In the genomic region with DNA sequence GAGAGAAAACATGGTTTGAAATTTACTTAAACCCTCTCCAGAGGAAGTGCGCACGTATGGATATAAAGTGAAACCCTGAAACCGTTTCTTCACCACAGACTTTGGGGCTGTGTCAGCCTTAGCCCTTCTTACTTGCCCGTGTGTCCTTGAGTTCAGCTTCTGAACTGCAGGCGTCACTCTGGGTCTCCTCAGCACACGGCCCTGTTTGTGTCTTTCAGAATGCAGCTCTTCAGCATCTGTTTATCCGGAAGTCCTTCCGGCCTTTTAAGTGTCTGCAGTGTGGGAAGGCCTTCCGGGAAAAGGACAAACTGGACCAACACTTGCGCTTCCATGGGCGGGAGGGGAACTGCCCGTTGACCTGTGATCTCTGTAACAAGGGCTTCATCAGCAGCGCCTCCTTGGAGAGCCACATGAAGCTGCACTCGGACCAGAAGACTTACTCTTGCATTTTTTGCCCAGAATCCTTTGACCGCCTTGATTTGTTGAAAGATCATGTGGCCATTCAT, we compare ENCODE assay signal across 18 mouse cellular contexts. TPM values are rescaled to one million over a fixed set of nuclear protein-coding genes. Genes with fewer than 3 reads are reported as not detected.
DNase-seq lines count a peak whose midpoint lies in the region; ATAC-seq and TF ChIP-seq lines count a peak whose summit lies in the region.
"Had no signal": no experiment of that assay in that cellular context is flagged by ENCODE, and none has a peak within 500 bp of the region (broad histone marks: within the 10 kb centered on the region; RNA-seq: fewer than 3 reads in every experiment).

No protein-coding gene starts in this region.

- ATAC-seq in heart, embryonic 11.5 days (replicated peaks; ENCODE audit: insufficient number of reproducible peaks, low FRiP score, low TSS enrichment) = no peak
- peak; percentile 26; the same call in 1 of the 2 replicates for ATAC-seq in lung, embryonic 16.5 days (ENCODE audit: low read depth)
- ATAC-seq: forebrain, postnatal 0 days; hindbrain, embryonic 16.5 days had no signal

- peak; percentile 8; the same call in 1 of the 2 replicates for TF ChIP-seq CTCF in layer of hippocampus, adult 2 months (conservative IDR thresholded peaks at IDR 0.05)

- DNase-seq in heart, postnatal 10 days = peak; percentile 7 to 12
- DNase-seq in layer of hippocampus, adult 2 months (ENCODE audit: low spot score in 2 of 2) = no peak
- DNase-seq in layer of hippocampus, postnatal 25 days (ENCODE audit: extremely low spot score in 1 of 2, low spot score in 1 of 2) = no peak
- peak; percentile 58 for DNase-seq in yolk sac, embryonic 10.5 days (ENCODE audit: low spot score)
- DNase-seq in thymus, postnatal 25 days = no peak
- DNase-seq: adrenal gland, adult 2 months; cerebellum, adult 11 months; forebrain, postnatal 0 days; heart, postnatal 14 days; liver; right cerebral cortex, postnatal 14 days had no signal

- H3K4me1 ChIP-seq in heart, embryonic 11.5 days (ENCODE audit: control insufficient read depth, insufficient read depth, low read length) = no peaks in the 10 kb centered on the region
- H3K4me1 ChIP-seq in lung, embryonic 16.5 days (replicated peaks; ENCODE audit: control insufficient read depth, insufficient read depth, low read length) = peaks cover 3% of the 10 kb centered on the region; the same call in 1 of the 2 replicates
- H3K4me1 ChIP-seq: stomach, embryonic 15.5 days had no signal

- intact Hi-C loops in heart, postnatal 10 days (cut with DNase I) = loop anchor here (5.0 kb wide), 2 partner anchors 64 to 134 kb away; partner anchors contain the start of genes Aplp2 and Prdm10

- H3K36me3 ChIP-seq in heart, embryonic 11.5 days (ENCODE audit: control insufficient read depth, insufficient read depth, low read length) = no peaks in the 10 kb centered on the region
- no peaks in the 10 kb centered on the region for H3K36me3 ChIP-seq in lung, embryonic 16.5 days (ENCODE audit: control insufficient read depth, insufficient read depth, low read length)
- H3K36me3 ChIP-seq: lung, embryonic 15.5 days; stomach, embryonic 15.5 days had no signal

- no peaks in the 10 kb centered on the region for H3K27me3 ChIP-seq in heart, embryonic 11.5 days (ENCODE audit: control insufficient read depth, insufficient read depth, low read length)
- no peaks in the 10 kb centered on the region for H3K27me3 ChIP-seq in lung, embryonic 16.5 days (ENCODE audit: control insufficient read depth, insufficient read depth, low read depth, low read length)
- H3K27me3 ChIP-seq: lung, embryonic 15.5 days; neural tube, embryonic 13.5 days; stomach, embryonic 15.5 days had no signal

- no peak overlapping the region for H3K27ac ChIP-seq in heart, embryonic 11.5 days (ENCODE audit: low read depth, low read length)
- H3K27ac ChIP-seq in layer of hippocampus, adult 2 months = no peak overlapping the region
- no peak overlapping the region; the same call in 1 of the 2 replicates for H3K27ac ChIP-seq in lung, embryonic 16.5 days (ENCODE audit: low read length)
- H3K27ac ChIP-seq: lung, embryonic 15.5 days; neural tube, embryonic 13.5 days; stomach, embryonic 15.5 days had no signal

- no peak overlapping the region for H3K4me3 ChIP-seq in heart, embryonic 11.5 days (ENCODE audit: low read depth, low read length)
- H3K4me3 ChIP-seq in layer of hippocampus, adult 2 months = no peak overlapping the region
- H3K4me3 ChIP-seq in lung, embryonic 16.5 days (ENCODE audit: low read length) = no peak overlapping the region
- H3K4me3 ChIP-seq: lung, embryonic 15.5 days; neural tube, embryonic 13.5 days; stomach, embryonic 15.5 days had no signal

- 65% methylated on average over 15 of the region's 15 CpGs for WGBS in heart, embryonic 11.5 days (ENCODE audit: insufficient replicate concordance)
- WGBS in lung, embryonic 16.5 days = 55% methylated on average over 15 of the region's 15 CpGs

- no peak overlapping the region for H3K9ac ChIP-seq in heart, embryonic 11.5 days (ENCODE audit: low read depth, low read length)
- H3K9ac ChIP-seq in lung, embryonic 16.5 days (ENCODE audit: low read length) = no peak overlapping the region
- H3K9ac ChIP-seq: forebrain, postnatal 0 days; lung, embryonic 15.5 days; neural tube, embryonic 13.5 days; stomach, embryonic 15.5 days had no signal

- no peak overlapping the region for H3K4me2 ChIP-seq in heart, embryonic 11.5 days
- H3K4me2 ChIP-seq in lung, embryonic 16.5 days (ENCODE audit: low read depth, low read length) = no peak overlapping the region
- H3K4me2 ChIP-seq: lung, embryonic 15.5 days; midbrain, embryonic 11.5 days; neural tube, embryonic 13.5 days; stomach, embryonic 15.5 days had no signal

- no peaks in the 10 kb centered on the region for H3K9me3 ChIP-seq in heart, embryonic 11.5 days (replicated peaks; ENCODE audit: control insufficient read depth, low read length)
- H3K9me3 ChIP-seq in lung, embryonic 16.5 days (ENCODE audit: control insufficient read depth, low read length) = no peaks in the 10 kb centered on the region
- H3K9me3 ChIP-seq: lung, embryonic 15.5 days; neural tube, embryonic 13.5 days; stomach, embryonic 15.5 days had no signal

RNA-seq across cellular contexts. Expression of gene Nfrkb, which starts 39.4 kb away (rescaled TPM):
- total RNA-seq in heart, postnatal 10 days (2021) = 10 to 100 TPM; 16.0 to 17.8 TPM
- polyA plus RNA-seq in heart, embryonic 11.5 days (2014; fragmentation: Nextera tagmentation; extraction: Ambion mirVana) = 12.7 and 21.1 TPM in 2 replicates
- 10 to 100 TPM; 33.1 to 33.6 TPM for total RNA-seq in layer of hippocampus, adult 2 months (2021)
- total RNA-seq in layer of hippocampus, postnatal 25 days (2021) = 10 to 100 TPM; 26.2 to 34.3 TPM
- 20.8 and 21.2 TPM in 2 replicates for polyA plus RNA-seq in lung, embryonic 16.5 days (2015; fragmentation: Nextera tagmentation; extraction: Ambion mirVana)

Comparison
In these comparisons a context has a peak if more than half of its experiments do, and no peak if none do; other contexts are left out.
1. DNase-seq: peak in heart, postnatal 10 days (2 of 2) and yolk sac, embryonic 10.5 days (single experiment); none in layer of hippocampus, adult 2 months (0 of 2), layer of hippocampus, postnatal 25 days (0 of 2) and thymus, postnatal 25 days (single experiment).